Mouse (Mus musculus): ENCODE measurements at regions not wholly inside any gene's neighbourhood (a gene's known extent, or its start where the extent isn't known, plus 50 kb on each side); places are given as distances from the start of the nearest gene placed in this dataset.

DNA sequence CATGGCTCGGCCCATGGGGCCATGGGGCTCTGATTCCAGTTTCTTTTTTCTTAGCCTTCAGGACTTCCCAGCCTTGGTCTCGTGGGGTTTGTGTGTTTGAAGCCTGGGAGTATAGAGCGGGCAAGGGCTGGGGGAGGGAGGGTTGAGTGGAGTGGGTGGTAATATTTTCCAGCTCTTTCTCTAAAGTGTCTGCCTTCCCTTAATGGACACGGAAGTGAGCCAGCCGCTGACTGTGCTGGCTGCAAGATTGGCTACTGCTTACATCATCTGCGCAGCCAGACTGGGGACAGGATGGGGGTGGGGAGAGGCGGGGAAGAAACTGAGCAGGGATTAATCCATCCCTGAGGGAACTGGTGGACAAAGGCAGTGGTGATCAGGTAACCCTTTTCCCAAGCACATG is 52.3 kb downstream of the Tnp1 start:
- peak; percentile 12 to 60 for DNase-seq (ENCODE audit: extremely low spot score in 1 of 2, low spot score in 2 of 2)
- intact Hi-C loops (cut with DNase I) = no loop called here

DNA sequence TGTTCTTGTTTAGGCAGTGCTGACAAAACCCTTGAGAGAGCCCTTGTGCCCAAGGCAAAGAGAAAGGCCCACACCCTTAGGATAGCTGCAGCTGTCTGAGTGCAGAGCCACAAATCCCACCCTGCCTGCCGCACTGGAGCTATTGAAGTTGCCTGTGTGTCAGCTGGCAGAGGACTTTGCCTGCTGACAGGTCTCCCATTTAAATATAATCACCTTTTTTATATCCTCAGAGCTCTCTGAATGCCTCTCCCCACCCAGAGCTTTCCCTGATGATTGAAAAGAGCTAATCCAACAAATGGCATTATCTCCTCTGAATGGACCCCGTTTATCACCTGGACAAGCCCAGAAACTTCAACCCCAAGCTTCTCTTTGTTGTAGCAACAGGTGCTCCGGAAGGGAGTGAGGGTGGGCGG is 55.5 kb downstream of the Tnp1 start:
- intact Hi-C loops (cut with DNase I) = no loop called here

DNA sequence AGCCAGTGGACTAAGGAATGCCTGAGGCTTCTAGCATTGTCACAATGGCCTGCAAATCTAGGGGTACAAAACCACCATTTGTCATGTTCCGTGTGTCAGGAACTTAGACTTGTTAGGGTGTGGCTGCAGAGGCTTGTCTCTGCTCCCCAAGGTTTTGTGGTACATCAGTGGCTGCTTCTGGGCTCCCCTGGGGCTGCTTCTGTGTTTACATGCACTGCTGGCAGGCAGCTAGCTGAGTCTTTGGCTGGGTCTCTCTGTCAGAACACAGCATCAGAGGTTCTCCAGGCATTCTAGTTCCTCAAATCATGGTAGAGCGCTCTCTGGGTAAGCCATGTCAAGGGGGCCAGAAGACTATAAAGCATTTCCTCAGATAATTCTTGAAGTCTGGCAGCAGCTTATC is 60.3 kb downstream of the Tnp1 start:
- intact Hi-C loops (cut with DNase I) = no loop called here
- no peak for DNase-seq (ENCODE audit: extremely low spot score in 1 of 2, low spot score in 2 of 2)

More for the DNA sequence above, 55.5 kb downstream of the Tnp1 start:
- DNase-seq (ENCODE audit: extremely low spot score in 1 of 2, low spot score in 2 of 2) = no peak

DNA sequence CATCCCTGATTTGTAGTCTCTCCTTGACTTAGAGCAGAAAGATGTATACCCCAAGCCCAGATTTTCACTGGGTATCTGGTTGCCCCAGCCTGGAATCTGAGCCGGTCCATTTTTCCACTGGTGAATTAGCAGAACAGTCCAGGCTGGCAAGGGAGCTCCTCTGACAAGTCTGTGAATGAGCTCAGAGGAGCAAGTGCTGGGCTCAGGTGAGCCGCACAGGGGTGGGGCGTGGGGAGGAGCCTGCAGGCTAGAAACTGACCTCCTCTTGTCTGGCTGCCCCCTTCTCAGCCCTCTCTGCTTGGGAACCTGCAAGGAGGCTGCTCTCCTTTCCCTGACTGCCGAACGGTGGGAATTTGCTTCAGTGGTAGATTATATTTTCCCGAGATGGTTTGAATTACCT is 62.8 kb downstream of the Tnp1 start:
- DNase-seq (ENCODE audit: extremely low spot score in 1 of 2, low spot score in 2 of 2) = no peak
- intact Hi-C loops (cut with DNase I) = no loop called here

DNA sequence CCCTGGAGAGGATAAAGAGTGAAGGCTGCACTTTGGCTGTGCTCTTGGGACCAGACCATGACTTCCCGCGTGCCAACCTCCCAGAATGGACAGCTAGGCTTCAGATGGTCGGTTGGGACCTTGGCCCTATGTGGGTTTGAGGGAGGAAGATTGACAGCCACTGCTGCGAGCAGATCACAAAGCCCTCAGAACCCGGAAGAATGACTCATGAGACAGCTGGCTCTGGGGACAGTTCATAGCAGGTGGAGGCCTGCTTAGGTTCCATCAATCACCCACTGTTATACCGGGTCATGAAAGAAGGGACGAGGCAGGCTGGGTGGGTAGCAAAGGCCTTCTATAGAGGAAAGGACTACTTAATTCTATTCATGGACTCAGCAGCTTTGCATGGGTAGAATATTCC is 63.9 kb downstream of the Tnp1 start:
- DNase-seq (ENCODE audit: extremely low spot score in 1 of 2, low spot score in 2 of 2) = no peak
- intact Hi-C loops (cut with DNase I) = no loop called here

DNA sequence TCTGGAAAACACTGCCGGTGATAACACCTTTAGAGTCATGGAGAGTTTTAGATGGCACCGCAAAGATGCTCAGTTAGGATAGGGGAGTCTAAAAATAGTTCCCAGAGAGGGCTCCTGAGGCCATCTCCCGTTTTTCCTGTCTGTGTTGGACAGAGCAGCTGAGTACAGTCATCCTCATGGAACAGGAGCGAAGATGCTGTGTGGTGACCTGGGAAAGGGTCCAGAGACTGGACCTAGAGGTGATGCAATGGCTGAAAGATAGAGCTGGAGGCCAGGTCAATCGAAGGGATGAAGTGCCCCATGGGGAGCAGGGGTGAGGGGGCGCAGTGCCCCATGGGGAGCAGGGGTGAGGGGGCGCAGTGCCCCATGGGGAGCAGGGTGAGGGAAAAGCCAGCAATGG is 64.3 kb downstream of the Tnp1 start:
- no peak for DNase-seq (ENCODE audit: extremely low spot score in 1 of 2, low spot score in 2 of 2)
- intact Hi-C loops (cut with DNase I) = no loop called here

DNA sequence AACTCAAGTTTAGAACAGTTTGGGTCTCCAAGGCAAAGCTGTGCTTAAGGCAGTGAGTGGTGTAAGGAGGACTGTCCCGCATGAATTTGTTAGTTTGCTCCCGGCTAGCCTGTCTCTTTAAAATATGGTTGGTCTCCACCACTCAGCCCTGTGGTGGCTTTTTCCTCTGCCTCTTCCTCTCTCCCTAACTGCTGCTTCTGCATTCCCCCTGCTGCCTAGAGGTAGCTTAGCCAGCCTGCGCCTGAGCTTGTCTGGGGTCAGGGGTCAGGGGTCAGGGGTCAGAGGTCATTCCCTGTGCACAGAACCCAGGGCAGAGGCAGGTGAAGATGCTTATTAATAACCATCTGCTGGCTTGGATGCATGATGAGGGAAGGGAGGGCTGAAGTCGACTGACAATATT is 69.5 kb downstream of the Tnp1 start:
- intact Hi-C loops (cut with DNase I) = no loop called here
- DNase-seq (ENCODE audit: extremely low spot score in 1 of 2, low spot score in 2 of 2) = no peak

DNA sequence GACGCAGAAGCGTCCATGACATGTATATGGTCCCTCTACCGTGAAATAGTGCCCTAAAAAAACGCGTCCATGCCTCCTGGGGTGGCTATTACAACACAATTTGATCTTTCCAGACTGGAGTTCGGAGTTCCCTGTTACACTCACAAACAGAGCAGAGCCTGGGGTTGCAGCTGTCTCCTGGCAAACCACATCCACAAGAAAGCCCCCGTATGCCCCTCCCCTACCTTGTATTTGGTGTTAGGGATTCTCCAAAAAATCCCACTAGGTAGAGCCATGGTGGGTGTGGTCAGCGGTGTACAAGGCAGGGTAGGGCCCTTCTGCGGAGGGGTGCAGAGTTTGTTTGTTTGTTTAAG is 70.0 kb downstream of the Tnp1 start:
- DNase-seq (ENCODE audit: extremely low spot score in 1 of 2, low spot score in 2 of 2) = no peak
- intact Hi-C loops (cut with DNase I) = no loop called here

DNA sequence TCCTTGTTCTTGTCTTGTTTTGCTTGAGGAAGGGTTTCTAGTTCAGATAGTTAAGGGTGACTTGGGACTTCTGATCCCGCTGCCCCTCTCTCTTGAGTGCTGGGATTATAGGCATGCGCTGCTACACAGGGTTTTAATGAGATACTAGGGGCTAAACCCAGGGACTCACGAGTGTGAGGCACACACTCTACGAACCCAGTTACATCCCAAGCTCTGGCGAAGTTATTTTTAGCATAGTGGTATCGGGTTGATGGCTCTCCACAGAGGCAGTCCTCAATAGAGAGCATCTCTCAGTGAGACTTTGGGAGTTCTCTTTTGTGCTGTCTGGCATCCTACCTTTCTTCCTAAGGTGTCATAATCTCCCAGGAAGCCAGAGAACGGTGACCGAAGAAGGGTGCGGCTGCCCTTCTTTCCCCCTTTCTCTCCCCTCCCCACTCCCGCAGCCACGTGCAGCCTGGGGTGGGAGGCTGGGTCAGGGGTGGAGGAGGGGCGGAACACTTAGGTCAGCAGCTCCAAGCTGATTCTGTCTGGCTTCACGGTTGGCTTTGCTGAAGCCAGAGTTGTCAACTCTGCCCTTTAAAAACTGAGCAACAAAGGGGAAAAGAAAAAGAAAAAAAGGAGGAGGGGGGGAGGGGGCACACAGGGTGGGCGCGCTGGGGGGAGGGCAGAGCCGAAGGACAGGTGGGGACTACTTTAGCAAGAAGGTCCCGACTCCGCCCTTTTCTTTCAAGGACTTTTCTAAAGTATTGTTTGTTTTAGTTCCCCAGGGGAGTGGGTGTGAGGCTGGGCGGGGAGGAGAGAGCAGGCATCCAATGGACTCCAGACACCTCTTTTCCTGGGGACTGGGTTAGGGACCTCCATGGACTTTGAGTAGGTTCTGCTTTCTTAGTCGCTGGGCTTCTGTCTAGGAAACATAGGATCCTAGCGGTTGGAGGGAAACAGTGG is 70.4 kb upstream of the Igfbp5 start:
- intact Hi-C loops (cut with DNase I) = no loop called here
- DNase-seq (ENCODE audit: extremely low spot score in 1 of 2, low spot score in 2 of 2) = no peak

DNA sequence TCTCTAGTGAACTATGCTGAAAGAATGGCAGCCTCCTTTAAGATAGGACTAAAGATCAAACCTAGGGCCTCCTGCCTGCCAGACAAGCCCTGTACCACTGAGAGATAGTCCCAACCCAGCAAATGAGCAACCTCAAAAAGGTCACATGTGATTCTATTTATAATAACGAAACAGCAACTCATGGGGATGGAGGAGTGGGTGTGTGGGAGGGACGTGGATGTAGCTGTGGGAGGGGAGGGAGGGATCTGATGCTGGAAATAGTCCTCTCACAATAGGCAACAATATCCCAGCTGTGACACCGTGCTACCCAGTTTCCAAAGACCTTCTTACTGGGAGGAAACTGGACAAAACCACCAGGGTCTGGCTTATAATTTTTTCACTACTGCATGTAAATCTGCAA is 69.5 kb upstream of the Igfbp5 start:
- no peak for DNase-seq (ENCODE audit: extremely low spot score in 1 of 2, low spot score in 2 of 2)
- intact Hi-C loops (cut with DNase I) = no loop called here

DNA sequence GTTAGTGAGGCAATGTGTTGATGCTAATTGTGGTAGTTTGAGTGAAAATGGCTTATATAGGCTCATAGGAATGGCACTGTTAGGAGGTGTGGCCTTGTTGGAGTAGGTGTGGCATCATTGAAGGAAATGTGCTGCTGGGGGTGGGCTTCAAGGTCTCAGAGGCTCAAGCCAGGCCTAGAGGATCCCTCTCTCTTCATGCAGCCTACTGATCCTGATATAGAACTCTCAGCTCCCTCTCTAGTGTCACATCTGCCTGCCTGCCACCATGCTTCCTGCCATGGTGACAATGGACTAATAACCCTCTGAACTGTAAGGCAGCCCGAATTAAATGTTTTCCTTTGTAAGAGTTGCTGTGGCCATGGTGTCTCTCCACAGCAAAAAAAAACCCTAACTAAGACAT is 68.4 kb upstream of the Igfbp5 start:
- intact Hi-C loops (cut with DNase I) = no loop called here
- DNase-seq (ENCODE audit: extremely low spot score in 1 of 2, low spot score in 2 of 2) = no peak

DNA sequence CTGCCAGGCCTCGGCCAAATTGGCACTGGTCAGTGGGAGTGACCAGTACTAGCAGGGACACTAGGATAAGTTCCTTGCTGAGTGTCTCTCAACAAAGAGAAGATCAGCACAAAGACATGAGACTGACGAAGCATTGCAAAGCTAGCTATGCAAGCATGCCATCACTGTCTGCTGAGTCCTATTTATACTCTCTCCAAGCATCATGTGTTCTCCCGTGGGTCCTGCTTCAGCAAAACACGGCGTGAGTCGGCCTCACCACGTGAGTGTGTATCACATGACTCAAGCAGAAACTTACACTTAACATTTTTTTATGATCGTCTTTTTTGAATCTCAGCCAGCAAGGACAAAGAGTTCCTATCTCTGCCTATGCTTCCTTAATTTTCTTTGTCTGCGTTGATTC is 67.7 kb upstream of the Igfbp5 start:
- intact Hi-C loops (cut with DNase I) = no loop called here
- DNase-seq (ENCODE audit: extremely low spot score in 1 of 2, low spot score in 2 of 2) = no peak

DNA sequence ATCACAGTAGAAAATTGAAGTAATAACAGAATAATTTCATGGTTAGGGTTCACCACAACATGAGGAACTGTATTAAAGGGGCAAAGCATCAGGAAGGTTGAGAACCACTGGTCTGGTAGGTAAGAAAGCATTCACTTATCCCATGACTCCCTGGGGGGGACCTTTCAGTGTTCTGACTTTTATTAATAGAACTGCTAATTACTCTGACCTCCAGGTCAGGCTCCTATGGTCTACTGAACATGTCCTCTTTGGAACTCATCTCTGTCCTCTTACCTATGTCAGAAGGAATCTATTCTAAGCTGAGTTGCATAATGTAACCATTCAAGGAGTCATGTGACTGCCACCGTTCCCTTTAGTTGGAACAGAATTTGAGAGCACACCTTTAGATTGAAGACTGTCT is 65.3 kb upstream of the Igfbp5 start:
- intact Hi-C loops (cut with DNase I) = no loop called here
- no peak for DNase-seq (ENCODE audit: extremely low spot score in 1 of 2, low spot score in 2 of 2)

DNA sequence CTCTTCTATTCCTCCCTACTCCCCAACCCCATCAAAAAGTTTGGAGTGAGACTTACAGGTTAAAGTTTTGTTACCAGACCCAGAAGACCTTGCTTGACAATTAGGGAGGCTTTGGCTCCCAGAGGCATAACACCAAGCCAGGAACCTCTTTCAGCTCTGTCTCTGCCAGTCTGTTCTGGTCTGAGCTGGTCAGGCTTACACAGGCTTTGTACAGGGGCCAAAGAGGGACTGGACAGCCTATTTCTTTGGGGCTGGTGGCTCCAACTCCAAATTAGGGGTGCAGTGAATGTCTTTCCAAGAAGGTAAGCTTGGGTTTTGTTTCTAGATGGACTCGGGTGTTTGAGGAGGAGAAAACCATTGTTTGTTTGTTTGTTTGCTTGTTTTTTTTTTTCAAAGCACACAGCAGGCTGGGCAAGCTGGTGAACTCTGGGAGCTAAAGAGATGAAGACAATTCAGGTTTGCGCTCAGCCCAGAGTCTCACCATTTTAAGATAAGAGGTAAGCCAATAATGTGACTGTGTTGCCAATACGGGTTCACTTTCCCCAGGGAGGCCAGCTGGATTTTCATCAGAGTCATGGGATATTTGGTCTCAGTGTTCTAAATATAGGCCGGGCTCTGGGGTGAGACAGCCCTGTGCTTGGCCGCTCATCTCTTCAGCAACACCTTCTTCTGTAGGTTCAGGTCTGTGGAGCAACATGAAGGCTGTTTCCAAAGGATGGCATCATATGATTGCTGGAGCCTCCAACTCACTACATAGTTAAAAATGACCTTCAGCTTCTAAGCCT is 62.2 kb upstream of the Igfbp5 start:
- DNase-seq (ENCODE audit: extremely low spot score in 1 of 2, low spot score in 2 of 2) = peak in 1 of 2 experiments; percentile 20
- intact Hi-C loops (cut with DNase I) = no loop called here

DNA sequence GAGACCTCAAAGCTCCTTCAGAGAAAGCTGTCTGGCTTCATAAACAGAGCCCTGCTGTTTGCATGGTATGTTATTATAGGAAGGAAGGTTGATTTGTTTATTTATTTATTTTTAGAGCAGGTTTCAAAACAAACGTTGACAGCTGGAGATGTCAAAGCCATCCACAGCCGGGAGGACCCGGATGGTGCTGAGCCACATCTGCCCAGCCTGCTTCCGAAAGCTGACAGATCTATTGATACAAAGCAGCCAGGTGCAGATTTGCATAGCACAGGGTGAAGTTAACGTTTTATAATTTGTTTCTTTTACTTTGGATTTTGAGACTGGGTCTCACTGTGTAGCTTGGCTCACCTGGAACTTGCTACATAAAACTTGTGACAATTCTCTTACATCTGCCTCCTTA is 61.5 kb upstream of the Igfbp5 start:
- intact Hi-C loops (cut with DNase I) = no loop called here
- peak in 1 of 2 experiments; percentile 39 for DNase-seq (ENCODE audit: extremely low spot score in 1 of 2, low spot score in 2 of 2)

DNA sequence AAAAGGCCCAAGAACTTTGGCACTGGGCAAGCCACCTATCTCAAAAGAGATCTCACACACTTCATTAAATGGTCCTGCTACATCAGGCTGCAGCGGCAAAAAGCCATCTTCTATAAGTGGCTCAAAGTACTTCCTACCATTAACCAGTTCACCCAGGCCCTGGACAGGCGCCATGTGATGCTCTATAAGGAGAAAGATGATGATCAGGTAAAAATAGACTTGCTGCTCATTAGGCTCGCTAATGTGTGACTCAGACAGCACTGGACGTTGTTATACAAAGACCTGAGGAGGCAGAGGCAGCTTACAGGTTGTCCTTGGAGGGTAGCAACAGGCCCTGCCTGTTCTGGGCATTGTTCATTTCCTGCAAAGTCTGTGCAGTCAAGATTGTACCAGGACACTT is 60.4 kb upstream of the Igfbp5 start:
- DNase-seq (ENCODE audit: extremely low spot score in 1 of 2, low spot score in 2 of 2) = no peak

DNA sequence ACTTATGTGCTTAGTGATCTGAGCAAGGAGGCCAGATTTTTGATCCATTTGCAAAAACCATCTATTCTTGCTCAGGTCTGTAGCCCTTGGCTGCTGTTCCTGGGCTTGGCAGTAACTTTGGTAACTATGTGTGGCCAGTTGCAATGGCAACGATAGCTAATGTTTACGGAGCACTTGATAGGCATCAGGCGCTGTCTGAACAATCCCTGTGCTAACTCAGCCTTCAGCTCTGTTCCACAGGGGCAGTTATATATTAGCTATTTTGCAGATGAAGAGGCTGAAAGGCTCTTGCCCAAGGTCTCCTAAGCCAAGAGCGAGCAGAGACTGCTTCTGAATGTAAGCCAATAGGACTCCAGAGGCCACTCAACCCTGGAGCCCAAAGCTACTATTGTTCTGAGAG is 55.1 kb upstream of the Igfbp5 start:
- DNase-seq (ENCODE audit: extremely low spot score in 1 of 2, low spot score in 2 of 2) = no peak
- intact Hi-C loops (cut with DNase I) = no loop called here

More for the DNA sequence above, 60.4 kb upstream of the Igfbp5 start:
- intact Hi-C loops (cut with DNase I) = no loop called here

All from left cerebral cortex, postnatal 10 days (tissue).